In genomic region chr8:45975837-45976468, GRCm38 (mm10) we compare ENCODE assay signal across 8 mouse cellular contexts. TPM values are rescaled to one million over a fixed set of nuclear protein-coding genes. Genes with fewer than 3 reads are reported as not detected.
DNase-seq lines count a peak whose midpoint lies in the region; ATAC-seq and TF ChIP-seq lines count a peak whose summit lies in the region.

No protein-coding gene starts in this region.

- H3K4me2 ChIP-seq in lung, embryonic 15.5 days, result peak overlapping the region; percentile 72
- H3K4me2 ChIP-seq in limb, embryonic 11.5 days (ENCODE audit: low read depth, severe bottlenecking), result peak overlapping the region; percentile 58
- peak overlapping the region; percentile 87 for H3K4me2 ChIP-seq in neural tube, embryonic 14.5 days (ENCODE audit: low read depth, low read length)

- peaks cover 11% of the 10 kb centered on the region; the same call in 1 of the 2 replicates for H3K4me1 ChIP-seq in lung, embryonic 15.5 days
- H3K4me1 ChIP-seq in embryonic fibroblast, embryonic 13.5 days (ENCODE audit: control insufficient read depth, insufficient read depth, low read length), result peaks cover 6% of the 10 kb centered on the region; the same call in 1 of the 2 replicates
- H3K4me1 ChIP-seq in limb, embryonic 11.5 days (ENCODE audit: control insufficient read depth, insufficient read depth, low read length), result peaks cover 3% of the 10 kb centered on the region; the same call in 1 of the 2 replicates
- H3K4me1 ChIP-seq in neural tube, embryonic 14.5 days (ENCODE audit: control insufficient read depth, insufficient read depth, low read length), result peaks cover 11% of the 10 kb centered on the region

- no peak for DNase-seq in lung, postnatal 14 days
- DNase-seq in limb, embryonic 11.5 days (ENCODE audit: low spot score), result no peak
- no peak for DNase-seq in right cerebral cortex, postnatal 10 days (ENCODE audit: low spot score in 2 of 2)
- DNase-seq in right cerebral cortex, adult 2 months (ENCODE audit: low spot score in 2 of 2), result no peak
- no peak for DNase-seq in layer of hippocampus, adult 9-10 months (ENCODE audit: low spot score)

- TF ChIP-seq POLR2A in embryonic fibroblast, embryonic 13.5 days (IDR thresholded peaks at IDR 0.05; ENCODE audit: low read depth, low read length), result no peak

- peaks cover 14% of the 10 kb centered on the region for H3K36me3 ChIP-seq in lung, embryonic 15.5 days
- 0 out of 2 replicates have a peak, but pooled peaks cover 3% of the 10 kb centered on the region for H3K36me3 ChIP-seq in limb, embryonic 11.5 days (ENCODE audit: control insufficient read depth, insufficient read depth, low read length)
- 0 out of 2 replicates have a peak, but pooled peaks cover under 1% of the 10 kb centered on the region for H3K36me3 ChIP-seq in neural tube, embryonic 14.5 days (ENCODE audit: control insufficient read depth, insufficient read depth, low read length)

- peak overlapping the region; percentile 63 for H3K4me3 ChIP-seq in lung, embryonic 15.5 days
- peak overlapping the region; percentile 77 for H3K4me3 ChIP-seq in embryonic fibroblast, embryonic 13.5 days (ENCODE audit: insufficient read depth, low read length)
- peak overlapping the region; percentile 59 for H3K4me3 ChIP-seq in limb, embryonic 11.5 days (ENCODE audit: low read depth, low read length)
- peak overlapping the region; percentile 65 for H3K4me3 ChIP-seq in neural tube, embryonic 14.5 days (ENCODE audit: low read depth, low read length)

- no peak for TF ChIP-seq CTCF in embryonic fibroblast, embryonic 13.5 days (IDR thresholded peaks at IDR 0.05; ENCODE audit: borderline replicate concordance, insufficient read depth, low read length)

- peak overlapping the region; percentile 45 for H3K9ac ChIP-seq in lung, embryonic 15.5 days
- peak overlapping the region; percentile 48 for H3K9ac ChIP-seq in limb, embryonic 11.5 days (ENCODE audit: low read length)
- peak overlapping the region; percentile 35; the same call in 1 of the 2 replicates for H3K9ac ChIP-seq in neural tube, embryonic 14.5 days (replicated peaks; ENCODE audit: low read depth, low read length)

- H3K27ac ChIP-seq in lung, embryonic 15.5 days, result peak overlapping the region; percentile 37; the same call in 1 of the 2 replicates
- no peak overlapping the region for H3K27ac ChIP-seq in embryonic fibroblast, embryonic 13.5 days (ENCODE audit: insufficient read depth, low read length)
- no peak overlapping the region for H3K27ac ChIP-seq in limb, embryonic 11.5 days (replicated peaks; ENCODE audit: low read depth, low read length)
- H3K27ac ChIP-seq in neural tube, embryonic 14.5 days (ENCODE audit: low read depth, low read length), result no peak overlapping the region; the same call in 1 of the 2 replicates

- 47% methylated on average over 11 of the region's 11 CpGs for WGBS in lung, embryonic 15.5 days
- 68% methylated on average over 11 of the region's 11 CpGs for WGBS in limb, embryonic 11.5 days
- WGBS in neural tube, embryonic 14.5 days, result 76% methylated on average over 11 of the region's 11 CpGs

- no peaks in the 10 kb centered on the region for H3K9me3 ChIP-seq in lung, embryonic 15.5 days
- no peaks in the 10 kb centered on the region for H3K9me3 ChIP-seq in limb, embryonic 11.5 days (ENCODE audit: control insufficient read depth, low read length)
- H3K9me3 ChIP-seq in neural tube, embryonic 14.5 days (ENCODE audit: control insufficient read depth, low read length), result no peaks in the 10 kb centered on the region

- H3K27me3 ChIP-seq in lung, embryonic 15.5 days, result no peaks in the 10 kb centered on the region
- H3K27me3 ChIP-seq in limb, embryonic 11.5 days (ENCODE audit: control insufficient read depth, insufficient read depth, low read length), result no peaks in the 10 kb centered on the region
- no peaks in the 10 kb centered on the region for H3K27me3 ChIP-seq in neural tube, embryonic 14.5 days (ENCODE audit: control insufficient read depth, insufficient read depth, low read length)

- no peak for ATAC-seq in lung, embryonic 15.5 days (ENCODE audit: borderline replicate concordance, extremely low read depth, low FRiP score, low TSS enrichment)
- ATAC-seq in limb, embryonic 11.5 days (ENCODE audit: insufficient number of reproducible peaks, low FRiP score, low TSS enrichment, low read depth), result no peak
- ATAC-seq in neural tube, embryonic 14.5 days (ENCODE audit: low read depth), result peak; percentile 4; the same call in 1 of the 2 replicates

RNA-seq across cellular contexts. Expression of gene Ufsp2, which starts 0.6 kb away (rescaled TPM):
- 78.4 and 80.1 TPM in 2 replicates for polyA plus RNA-seq in lung, embryonic 15.5 days (2015; fragmentation: Nextera tagmentation; extraction: Ambion mirVana)
- 75.3 and 87.8 TPM in 2 replicates for polyA plus RNA-seq in embryonic fibroblast, embryonic 13.5 days (2011; ENCODE audit: insufficient read length, low read depth, missing spikeins)
- polyA plus RNA-seq in limb, embryonic 11.5 days (2014; fragmentation: Nextera tagmentation; extraction: Ambion mirVana), result 59.6 and 59.7 TPM in 2 replicates
- 69.6 and 72.6 TPM in 2 replicates for polyA plus RNA-seq in neural tube, embryonic 14.5 days (2014; fragmentation: Nextera tagmentation; extraction: Ambion mirVana)

RNA-seq across cellular contexts. Expression of gene 1700029J07Rik, which starts 0.9 kb away (rescaled TPM):
- polyA plus RNA-seq in lung, embryonic 15.5 days (2015; fragmentation: Nextera tagmentation; extraction: Ambion mirVana), result 3.3 and 4.3 TPM in 2 replicates
- 1.3 and 2.6 TPM in 2 replicates for polyA plus RNA-seq in embryonic fibroblast, embryonic 13.5 days (2011; ENCODE audit: insufficient read length, low read depth, missing spikeins)
- 2.4 and 3.1 TPM in 2 replicates for polyA plus RNA-seq in limb, embryonic 11.5 days (2014; fragmentation: Nextera tagmentation; extraction: Ambion mirVana)
- polyA plus RNA-seq in neural tube, embryonic 14.5 days (2014; fragmentation: Nextera tagmentation; extraction: Ambion mirVana), result 5.2 and 7.0 TPM in 2 replicates

RNA-seq across cellular contexts. Expression of gene Lrp2bp, which starts 23.1 kb away (rescaled TPM):
- 0.64 and 0.92 TPM in 2 replicates for polyA plus RNA-seq in lung, embryonic 15.5 days (2015; fragmentation: Nextera tagmentation; extraction: Ambion mirVana)
- polyA plus RNA-seq in embryonic fibroblast, embryonic 13.5 days (2011; ENCODE audit: insufficient read length, low read depth, missing spikeins), result 0.23 and 0.38 TPM in 2 replicates
- 0.36 and 0.45 TPM in 2 replicates for polyA plus RNA-seq in limb, embryonic 11.5 days (2014; fragmentation: Nextera tagmentation; extraction: Ambion mirVana)
- polyA plus RNA-seq in neural tube, embryonic 14.5 days (2014; fragmentation: Nextera tagmentation; extraction: Ambion mirVana), result 0.48 and 0.82 TPM in 2 replicates

RNA-seq across cellular contexts. Expression of gene Ankrd37, which starts 29.6 kb away (rescaled TPM):
- 33.4 and 44.7 TPM in 2 replicates for polyA plus RNA-seq in lung, embryonic 15.5 days (2015; fragmentation: Nextera tagmentation; extraction: Ambion mirVana)
- polyA plus RNA-seq in embryonic fibroblast, embryonic 13.5 days (2011; ENCODE audit: insufficient read length, low read depth, missing spikeins), result 3.3 and 4.2 TPM in 2 replicates
- 14.3 and 15.0 TPM in 2 replicates for polyA plus RNA-seq in limb, embryonic 11.5 days (2014; fragmentation: Nextera tagmentation; extraction: Ambion mirVana)
- polyA plus RNA-seq in neural tube, embryonic 14.5 days (2014; fragmentation: Nextera tagmentation; extraction: Ambion mirVana), result 39.5 and 41.3 TPM in 2 replicates

RNA-seq across cellular contexts. Expression of gene Ccdc110, which starts 41.5 kb away (rescaled TPM):
- not detected in 2 replicates for polyA plus RNA-seq in lung, embryonic 15.5 days (2015; fragmentation: Nextera tagmentation; extraction: Ambion mirVana)
- polyA plus RNA-seq in embryonic fibroblast, embryonic 13.5 days (2011; ENCODE audit: insufficient read length, low read depth, missing spikeins), result not detected in 2 replicates
- polyA plus RNA-seq in limb, embryonic 11.5 days (2014; fragmentation: Nextera tagmentation; extraction: Ambion mirVana), result 0.11 TPM in 1 of 2 replicates, not detected in the other
- 0.24 TPM in 1 of 2 replicates, not detected in the other for polyA plus RNA-seq in neural tube, embryonic 14.5 days (2014; fragmentation: Nextera tagmentation; extraction: Ambion mirVana)
